Mouse (Mus musculus) neural tube, embryonic 11.5 days (tissue): Measurements from ENCODE around the gene Zfp296. TPM values are rescaled to one million over a fixed set of nuclear protein-coding genes. Genes with fewer than 3 reads are reported as not detected.

Experiments used
- ATAC-seq: fragments of 200-750 bp; cut with Nextera tagmentation; 2 replicates; pipeline ENCODE4 v1.8.0; 2017; ENCODE audit warnings: moderate number of reproducible peaks, mild to moderate bottlenecking, moderate TSS enrichment, moderate library complexity; ENCODE audit not compliant: insufficient read depth, low FRiP score, low TSS enrichment
- DNase-seq: peaks from one replicate; pipeline ENCODE4 v3.0.0-alpha.2; 2015; ENCODE audit warnings: low spot score
- H3K27ac ChIP-seq: fragments of 300-500 bp; sonication (generic); 2 replicates; pipeline ENCODE4 v1.5.1; 2014; ENCODE audit warnings: low read depth, mild to moderate bottlenecking, low read length
- H3K27me3 ChIP-seq: fragments of 300-500 bp; sonication (generic); 2 replicates; pipeline ENCODE4 v1.6.1; 2014; ENCODE audit warnings: mild to moderate bottlenecking, low read length, mixed read lengths; ENCODE audit not compliant: control insufficient read depth, insufficient read depth
- H3K36me3 ChIP-seq: fragments of 300-500 bp; sonication (generic); 2 replicates; pipeline ENCODE4 v1.6.1; 2014; ENCODE audit warnings: mild to moderate bottlenecking, low read length, moderate library complexity, mixed read lengths; ENCODE audit not compliant: control insufficient read depth, insufficient read depth
- H3K4me1 ChIP-seq: fragments of 300-500 bp; sonication (generic); 2 replicates; pipeline ENCODE4 v1.6.1; 2014; ENCODE audit warnings: low read length, mixed read lengths; ENCODE audit not compliant: control insufficient read depth, insufficient read depth
- H3K4me2 ChIP-seq: fragments of 300-500 bp; sonication (generic); 2 replicates; pipeline ENCODE4 v1.6.1; 2014; ENCODE audit warnings: low read depth, mild to moderate bottlenecking, moderate library complexity
- H3K4me3 ChIP-seq: fragments of 300-500 bp; sonication (generic); 2 replicates; pipeline ENCODE4 v1.5.1; 2014; ENCODE audit warnings: low read depth, low read length
- H3K9ac ChIP-seq: fragments of 300-500 bp; sonication (generic); 2 replicates; pipeline ENCODE4 v1.6.1; 2014; ENCODE audit warnings: mild to moderate bottlenecking, low read length
- H3K9me3 ChIP-seq: fragments of 300-500 bp; sonication (generic); 2 replicates; pipeline ENCODE4 v1.6.1; 2016; ENCODE audit warnings: low read length; ENCODE audit not compliant: control insufficient read depth
- WGBS: fragments of 180-500 bp; shearing (Covaris S2); extraction: QIAGEN DNeasy Blood & Tissue Kit; methylation state at CpG from one replicate; pipeline ENCODE4 v1.1.7; 2014; 5-methylcytosine and 5-hydroxymethylcytosine counted together
- polyA plus RNA-seq: library from polyadenylated mRNA; unstranded; fragments of >200 nt; fragmentation: Nextera tagmentation; extraction: Ambion mirVana; gene quantifications from 2 replicates; pipeline ENCODE4 v1.2.1, GENCODE M21; 2014

Zfp296 gene
- polyA plus RNA-seq, 1 experiment from 2014 or later, result 0.44 TPM

- Histone ChIP-seq H3K27me3 (peaks cover 3% of the 10 kb centered on the region; the same call in 1 of the 2 replicates), H3K36me3 (no peaks in the 10 kb centered on the region), H3K27ac (no peak overlapping the region), H3K4me1 (0 out of 2 replicates have a peak, but pooled peaks cover 4% of the 10 kb centered on the region), H3K4me2 (no peak overlapping the region), H3K4me3 (no peak overlapping the region), H3K9me3 (no peaks in the 10 kb centered on the region), H3K9ac (no peak overlapping the region)
- DNase-seq (no peak), ATAC-seq (no peak)
- 72% methylated on average over 2 of the region's 2 CpGs for WGBS
Measured at GRCm38 (mm10) chr7:19623433-19623832, 46.3 kb downstream of the Zfp296 start.

GRCm38 (mm10) chr7:19627721-19628120, 50.6 kb downstream of the Zfp296 start:
- Histone ChIP-seq H3K27me3 (no peaks in the 10 kb centered on the region), H3K36me3 (0 out of 2 replicates have a peak, but pooled peaks cover under 1% of the 10 kb centered on the region), H3K4me1 (no peaks in the 10 kb centered on the region), H3K9ac (no peak overlapping the region), H3K4me3 (no peak overlapping the region), H3K9me3 (no peaks in the 10 kb centered on the region), H3K4me2 (peak overlapping the region; percentile 91; the same call in 1 of the 2 replicates), H3K27ac (no peak overlapping the region)
- 59% methylated on average over 3 of the region's 3 CpGs for WGBS
- no peak for ATAC-seq
- DNase-seq, result no peak

- H3K9ac ChIP-seq, result no peak overlapping the region
- WGBS, result 14% methylated on average over 17 of the region's 17 CpGs
Measured at GRCm38 (mm10) chr7:19628192-19628535, 51.1 kb downstream of the Zfp296 start.

GRCm38 (mm10) chr7:19628536-19629360, 51.7 kb downstream of the Zfp296 start:
- H3K4me3 ChIP-seq, result peak overlapping the region; percentile 73
- no peaks in the 10 kb centered on the region for H3K27me3 ChIP-seq
- H3K36me3 ChIP-seq, result peaks cover 7% of the 10 kb centered on the region
- no peaks in the 10 kb centered on the region for H3K9me3 ChIP-seq
- no peak overlapping the region for H3K27ac ChIP-seq
- no peaks in the 10 kb centered on the region for H3K4me1 ChIP-seq
- H3K4me2 ChIP-seq, result peak overlapping the region; percentile 91
- DNase-seq (peak; percentile 87), ATAC-seq (peak; percentile 86)
- peak overlapping the region; percentile 42 for H3K9ac ChIP-seq
- under 1% methylated on average over 51 of the region's 57 CpGs for WGBS

More at GRCm38 (mm10) chr7:19628192-19628535, 51.1 kb downstream of the Zfp296 start:
- Histone ChIP-seq H3K36me3 (0 out of 2 replicates have a peak, but pooled peaks cover 2% of the 10 kb centered on the region), H3K27ac (no peak overlapping the region), H3K4me2 (peak overlapping the region; percentile 91), H3K4me1 (no peaks in the 10 kb centered on the region), H3K4me3 (peak overlapping the region; percentile 73), H3K9me3 (no peaks in the 10 kb centered on the region), H3K27me3 (no peaks in the 10 kb centered on the region)
- DNase-seq (no peak), ATAC-seq (no peak)

GRCm38 (mm10) chr7:19629361-19629734, 52.3 kb downstream of the Zfp296 start, which contains the start of gene Relb:
TSS of gene Relb (minus strand) at chr7:19629438.
- Histone ChIP-seq H3K27ac (no peak within 1 kb of the TSS), H3K36me3 (peaks cover 10% of the 10 kb centered on the region), H3K9ac (peak within 1 kb of the TSS; percentile 42), H3K4me1 (no peaks in the 10 kb centered on the region), H3K9me3 (no peaks in the 10 kb centered on the region), H3K4me2 (peak within 1 kb of the TSS; percentile 91), H3K27me3 (no peaks in the 10 kb centered on the region), H3K4me3 (peak within 1 kb of the TSS; percentile 73)
- DNase-seq, result peak; percentile 91
- WGBS, result 1% methylated on average over 25 of the region's 41 CpGs
- ATAC-seq, result peak; percentile 75

Other genes starting within 250 kb of the Zfp296 start
- 91.8 and 93.3 TPM in 2 replicates for gene Ercc1, start 232.5 kb upstream of the Zfp296 start, polyA plus RNA-seq
- gene Cd3eap, start 217.8 kb upstream of the Zfp296 start, polyA plus RNA-seq, result 17.8 and 18.0 TPM in 2 replicates
- gene Ppp1r13l, start 217.5 kb upstream of the Zfp296 start, polyA plus RNA-seq, result 3.4 and 4.7 TPM in 2 replicates
- gene Ercc2, start 195.3 kb upstream of the Zfp296 start, polyA plus RNA-seq, result 12.4 and 14.6 TPM in 2 replicates
- gene Klc3, start 173.2 kb upstream of the Zfp296 start, polyA plus RNA-seq, result 3.2 and 3.4 TPM in 2 replicates
- 0.41 and 0.69 TPM in 2 replicates for gene Ckm, start 172.5 kb upstream of the Zfp296 start, polyA plus RNA-seq
- 14.1 and 16.4 TPM in 2 replicates for gene Mark4, start 118.5 kb upstream of the Zfp296 start, polyA plus RNA-seq
- 1.2 and 1.6 TPM in 2 replicates for gene Exoc3l2, start 114.0 kb upstream of the Zfp296 start, polyA plus RNA-seq
- gene Bloc1s3, start 68.9 kb upstream of the Zfp296 start, polyA plus RNA-seq, result 2.0 and 2.7 TPM in 2 replicates
- gene Trappc6a, start 68.9 kb upstream of the Zfp296 start, polyA plus RNA-seq, result 49.3 and 54.0 TPM in 2 replicates
- not detected in 2 replicates for gene Nkpd1, start 59.4 kb upstream of the Zfp296 start, polyA plus RNA-seq
- 4.5 and 4.7 TPM in 2 replicates for gene Ppp1r37, start 14.2 kb upstream of the Zfp296 start, polyA plus RNA-seq
- gene Gemin7, start 308 bp downstream of the Zfp296 start, polyA plus RNA-seq, result 161 and 171 TPM in 2 replicates
- 48.0 and 53.5 TPM in 2 replicates for gene Clasrp, start 27.2 kb downstream of the Zfp296 start, polyA plus RNA-seq
- 3.1 and 3.8 TPM in 2 replicates for gene Relb, start 52.2 kb downstream of the Zfp296 start, polyA plus RNA-seq
- gene Clptm1, start 87.7 kb downstream of the Zfp296 start, polyA plus RNA-seq, result 104 and 107 TPM in 2 replicates
- 0.45 and 0.55 TPM in 2 replicates for gene Apoc2, start 100.7 kb downstream of the Zfp296 start, polyA plus RNA-seq
- gene Gm44805, start 104.1 kb downstream of the Zfp296 start, polyA plus RNA-seq, result not detected in 2 replicates
- gene Apoc4, start 104.2 kb downstream of the Zfp296 start, polyA plus RNA-seq, result not detected in 2 replicates
- gene Apoc1, start 115.4 kb downstream of the Zfp296 start, polyA plus RNA-seq, result 3.4 and 6.9 TPM in 2 replicates
- 125 and 146 TPM in 2 replicates for gene Apoe, start 121.9 kb downstream of the Zfp296 start, polyA plus RNA-seq
- 150 and 155 TPM in 2 replicates for gene Tomm40, start 138.2 kb downstream of the Zfp296 start, polyA plus RNA-seq
- 70.0 and 76.5 TPM in 2 replicates for gene Nectin2, start 173.2 kb downstream of the Zfp296 start, polyA plus RNA-seq
- 21.1 and 21.7 TPM in 2 replicates for gene Bcam, start 193.7 kb downstream of the Zfp296 start, polyA plus RNA-seq
- gene Cblc, start 219.5 kb downstream of the Zfp296 start, polyA plus RNA-seq, result 0.45 and 0.53 TPM in 2 replicates
- 1.2 and 1.3 TPM in 2 replicates for gene Bcl3, start 245.5 kb downstream of the Zfp296 start, polyA plus RNA-seq